Comparison of ENCODE assay signal across 32 mouse cellular contexts in genomic region chr4:48038847-48039246, GRCm38 (mm10). TPM values are rescaled to one million over a fixed set of nuclear protein-coding genes. Genes with fewer than 3 reads are reported as not detected.
"Had no signal": no experiment of that assay in that cellular context is flagged by ENCODE, and none has a peak within 500 bp of the region (broad histone marks: within the 10 kb centered on the region; RNA-seq: fewer than 3 reads in every experiment).

No protein-coding gene starts in this region.

- H3K4me2 ChIP-seq: heart, embryonic 11.5 days; heart, embryonic 12.5 days; heart, embryonic 13.5 days; heart, embryonic 15.5 days; hindbrain, embryonic 12.5 days; hindbrain, embryonic 13.5 days; hindbrain, embryonic 14.5 days; hindbrain, embryonic 15.5 days; intestine, embryonic 15.5 days; kidney, embryonic 15.5 days had no signal

- DNase-seq: heart, adult 2 months; heart, postnatal 10 days; heart, postnatal 14 days; heart, postnatal 36 days; heart, postnatal 4 days; kidney, adult 11 months; kidney, adult 18-20 months; kidney, adult 8-10 months; kidney, adult 9 months; kidney, postnatal 10 days; kidney, postnatal 14 days; kidney, postnatal 25 days; kidney, postnatal 36 days; kidney, postnatal 4 days; layer of hippocampus, postnatal 36 days had no signal

- H3K9ac ChIP-seq: heart, embryonic 12.5 days; heart, embryonic 13.5 days; heart, embryonic 15.5 days; hindbrain, embryonic 12.5 days; hindbrain, embryonic 13.5 days; hindbrain, embryonic 14.5 days; hindbrain, embryonic 15.5 days; intestine, embryonic 15.5 days; kidney, embryonic 15.5 days had no signal

- H3K9me3 ChIP-seq: heart, embryonic 12.5 days; heart, embryonic 13.5 days; heart, embryonic 15.5 days; hindbrain, embryonic 10.5 days; hindbrain, embryonic 12.5 days; hindbrain, embryonic 13.5 days; hindbrain, embryonic 15.5 days; intestine, embryonic 15.5 days; kidney, embryonic 15.5 days had no signal

- ATAC-seq: hindbrain, embryonic 16.5 days; hindbrain, postnatal 0 days; intestine, embryonic 15.5 days; intestine, embryonic 16.5 days; intestine, postnatal 0 days had no signal

- H3K27me3 ChIP-seq: heart, embryonic 12.5 days; heart, embryonic 13.5 days; heart, embryonic 15.5 days; hindbrain, embryonic 15.5 days; intestine, embryonic 15.5 days; kidney, embryonic 15.5 days had no signal

- H3K4me3 ChIP-seq: heart, adult 2 months; heart, embryonic 12.5 days; heart, embryonic 13.5 days; heart, embryonic 15.5 days; hindbrain, embryonic 10.5 days; hindbrain, embryonic 12.5 days; hindbrain, embryonic 13.5 days; hindbrain, embryonic 15.5 days; intestine, embryonic 15.5 days; kidney, embryonic 15.5 days had no signal

- H3K27ac ChIP-seq: heart, adult 2 months; heart, embryonic 13.5 days; heart, embryonic 15.5 days; hindbrain, embryonic 10.5 days; hindbrain, embryonic 12.5 days; hindbrain, embryonic 13.5 days; hindbrain, embryonic 14.5 days; hindbrain, embryonic 15.5 days; hindbrain, postnatal 0 days; intestine, embryonic 15.5 days; kidney, embryonic 15.5 days; kidney, postnatal 0 days had no signal

- H3K36me3 ChIP-seq: heart, embryonic 12.5 days; heart, embryonic 13.5 days; heart, embryonic 15.5 days; hindbrain, embryonic 10.5 days; hindbrain, embryonic 12.5 days; hindbrain, embryonic 13.5 days; hindbrain, embryonic 15.5 days; intestine, embryonic 15.5 days; kidney, embryonic 15.5 days had no signal

- H3K4me1 ChIP-seq: intestine, embryonic 15.5 days had no signal

RNA-seq across cellular contexts. Expression of gene Nr4a3, which starts 6.1 kb away (rescaled TPM):
- polyA plus RNA-seq: intestine, embryonic 14.5 days had no signal
